12 mouse cellular contexts compared by ENCODE assay signal in the genomic region with DNA sequence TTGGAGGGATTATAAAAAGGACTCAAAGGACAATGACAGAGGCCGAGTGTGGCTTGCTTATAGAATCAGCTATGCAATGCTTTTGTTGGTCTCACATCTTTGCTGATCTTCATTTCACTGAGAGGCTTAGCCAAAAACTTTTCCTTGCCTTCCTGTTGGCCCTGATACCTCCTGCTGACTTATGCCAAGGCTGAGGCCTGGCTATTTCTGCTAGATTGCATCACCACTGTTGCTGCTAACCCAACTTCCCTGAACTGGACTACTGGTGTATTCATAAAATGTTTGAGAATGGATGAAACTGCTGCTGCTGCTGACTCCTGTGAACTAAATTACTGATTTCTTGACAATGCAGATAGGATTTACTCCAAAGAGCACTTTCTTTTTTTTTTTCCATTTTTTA.
DNase-seq lines count a peak whose midpoint lies in the region.
"Had no signal": no experiment of that assay in that cellular context is flagged by ENCODE, and none has a peak within 500 bp of the region (broad histone marks: within the 10 kb centered on the region; RNA-seq: fewer than 3 reads in every experiment).

No protein-coding gene starts in this region.

- peak; percentile 54 for DNase-seq in adrenal gland, adult 2 months
- DNase-seq in adrenal gland, adult 18-20 months (ENCODE audit: low spot score in 2 of 2): no peak
- DNase-seq in heart, adult 8-10 months (ENCODE audit: low spot score): peak; percentile 11
- DNase-seq in heart, postnatal 4 days: no peak
- peak; percentile 65 for DNase-seq in NIH3T3 (ENCODE audit: low read depth)
- DNase-seq in gonadal fat pad, adult 2 months (ENCODE audit: low read depth): peak; percentile 17
- DNase-seq in ovary, adult 18-20 months (ENCODE audit: low spot score): no peak
- DNase-seq in embryo, embryonic 9.5 days (ENCODE audit: extremely low spot score): no peak
- DNase-seq: cerebellum, adult 8-10 months; embryo, embryonic 11 days; lung, adult 18-20 months; thymus, adult 2 months had no signal

Comparison
In these comparisons a context has a peak if more than half of its experiments do, and no peak if none do; other contexts are left out.
1. DNase-seq: peak in adrenal gland, adult 2 months (single experiment), heart, adult 8-10 months (single experiment), NIH3T3 (single experiment) and gonadal fat pad, adult 2 months (single experiment); none in adrenal gland, adult 18-20 months (0 of 2), heart, postnatal 4 days (single experiment), ovary, adult 18-20 months (single experiment) and embryo, embryonic 9.5 days (single experiment).